Mouse (Mus musculus) megakaryocyte, embryonic 14.5 days (primary cell): ENCODE data around the gene Wdpcp. TPM values are rescaled to one million over a fixed set of nuclear protein-coding genes. Genes with fewer than 3 reads are reported as not detected.

ENCODE experiments used
- H3K27me3 ChIP-seq: replicated peaks from 2 replicates; pipeline ENCODE3; 2012; ENCODE audit warnings: inconsistent platforms
- H3K36me3 ChIP-seq: replicated peaks from 2 replicates; pipeline ENCODE3; 2012; ENCODE audit warnings: low read length, inconsistent platforms, mixed read lengths
- H3K4me1 ChIP-seq: 2 replicates; pipeline ENCODE4 v1.6.1; 2012; ENCODE audit warnings: inconsistent platforms
- H3K4me3 ChIP-seq: replicated peaks from 2 replicates; pipeline ENCODE3; 2012; ENCODE audit warnings: moderate library complexity, mild to moderate bottlenecking, inconsistent platforms
- H3K9me3 ChIP-seq: 2 replicates; pipeline ENCODE4 v1.6.1; 2012; ENCODE audit warnings: inconsistent platforms
- FLI1 ChIP-seq: IDR thresholded peaks from 2 replicates; pipeline ENCODE4 v1.6.1; 2012; ENCODE audit warnings: low read length, inconsistent platforms, mixed read lengths
- GATA1 ChIP-seq: IDR thresholded peaks from 3 replicates; pipeline ENCODE4 v1.6.1; 2012; ENCODE audit warnings: mixed read lengths, low read length, inconsistent platforms, borderline replicate concordance
- polyA plus RNA-seq: library from polyadenylated mRNA; stranded (reverse); fragments of >175 nt; gene quantifications from 2 replicates; pipeline ENCODE4 v1.2.3, GENCODE M21; 2012; ENCODE audit warnings: low replicate concordance; ENCODE audit not compliant: insufficient read depth

Wdpcp gene
- polyA plus RNA-seq, 1 experiment = 0.32 TPM

DNA sequence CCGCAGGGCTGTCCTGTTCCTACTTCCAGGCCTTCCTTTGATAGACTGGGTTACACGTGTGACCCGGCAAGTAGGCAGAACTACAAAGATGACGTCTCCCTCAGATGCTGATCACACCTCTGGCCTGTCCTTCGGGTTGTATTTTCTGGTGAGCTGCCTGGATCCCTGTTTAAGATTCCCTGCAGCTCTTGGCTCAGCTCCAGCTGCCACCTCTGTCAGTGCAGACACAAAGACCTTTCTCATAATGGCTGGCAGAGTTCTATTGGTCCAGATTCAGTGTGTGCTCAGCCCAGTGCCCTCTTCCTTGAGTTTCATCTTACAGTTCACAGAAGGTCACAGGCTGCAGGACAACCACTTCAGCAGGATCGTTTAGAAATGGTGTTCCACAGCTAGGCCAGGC lies 292.0 kb downstream of the Wdpcp start:
- TF ChIP-seq GATA1 = no peak
- no peak for TF ChIP-seq FLI1
- H3K9me3 ChIP-seq = 0 out of 2 replicates have a peak, but pooled peaks cover 8% of the 10 kb centered on the region
- H3K36me3 ChIP-seq = no peaks in the 10 kb centered on the region
- no peaks in the 10 kb centered on the region for H3K4me1 ChIP-seq
- no peak overlapping the region for H3K4me3 ChIP-seq
- H3K27me3 ChIP-seq = no peaks in the 10 kb centered on the region

DNA sequence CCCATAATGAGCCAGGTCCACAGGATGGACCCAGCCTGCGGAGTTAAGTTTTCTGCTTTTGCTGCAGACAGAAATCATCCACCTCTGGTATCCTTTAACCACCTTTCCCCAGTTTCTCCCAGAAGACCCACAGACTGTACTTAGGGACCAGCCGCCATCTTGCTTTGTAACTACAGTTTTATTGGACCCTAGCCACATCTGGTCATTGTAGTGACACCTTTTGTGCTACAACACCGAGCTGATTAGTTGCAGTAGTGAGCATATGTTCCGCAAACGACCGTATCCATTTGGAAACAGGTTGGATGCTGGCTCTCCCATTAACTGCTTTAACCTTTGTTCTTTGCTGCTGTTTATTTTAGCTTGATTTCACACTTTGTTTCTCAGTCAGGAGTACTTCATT lies 292.5 kb downstream of the Wdpcp start:
- 0 out of 2 replicates have a peak, but pooled peaks cover 8% of the 10 kb centered on the region for H3K9me3 ChIP-seq
- TF ChIP-seq GATA1 (no peak), FLI1 (no peak)
- no peaks in the 10 kb centered on the region for H3K27me3 ChIP-seq
- no peaks in the 10 kb centered on the region for H3K36me3 ChIP-seq
- no peaks in the 10 kb centered on the region for H3K4me1 ChIP-seq
- no peak overlapping the region for H3K4me3 ChIP-seq

DNA sequence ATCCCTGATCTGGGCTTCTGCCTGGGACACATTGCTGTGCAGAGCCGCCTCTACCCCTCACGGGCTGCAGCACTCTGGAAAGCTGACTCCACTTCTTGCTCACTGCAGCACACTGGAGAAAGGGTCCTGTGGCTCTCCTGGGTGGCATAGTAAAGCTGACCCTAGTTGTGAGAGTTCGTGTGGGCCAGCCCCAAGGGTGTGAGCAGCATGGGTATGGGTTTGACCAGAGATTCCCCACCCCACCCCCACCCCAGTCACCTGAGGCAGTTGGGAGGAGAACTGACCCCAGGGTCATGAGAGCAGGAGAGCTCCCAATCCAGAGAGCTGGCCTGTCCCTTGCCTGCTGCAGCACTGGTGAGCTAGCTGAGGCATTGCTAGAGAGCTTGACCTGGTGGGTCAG lies 296.6 kb downstream of the Wdpcp start:
- no peak overlapping the region for H3K4me3 ChIP-seq
- H3K27me3 ChIP-seq = no peaks in the 10 kb centered on the region
- no peak for TF ChIP-seq GATA1
- no peak for TF ChIP-seq FLI1

DNA sequence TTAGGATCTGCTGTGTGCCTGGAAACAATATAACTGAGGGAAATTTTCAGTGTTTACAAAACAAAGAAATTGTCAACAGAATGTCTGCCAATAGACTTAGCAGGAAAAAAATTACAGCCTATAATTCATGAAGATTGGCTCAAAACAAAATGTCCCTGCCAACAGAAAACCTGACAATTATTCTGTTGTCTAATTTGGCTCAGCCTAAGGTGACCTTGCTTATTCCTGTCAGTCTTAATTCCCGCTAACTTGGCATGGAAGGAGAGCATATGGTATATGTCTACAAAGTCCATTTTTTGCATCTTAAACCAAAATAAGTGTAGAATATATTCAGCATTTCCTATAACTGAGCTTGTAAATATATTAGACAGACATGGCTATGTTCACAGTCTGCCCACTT lies 298.8 kb downstream of the Wdpcp start:
- Histone ChIP-seq H3K4me1 (no peaks in the 10 kb centered on the region), H3K27me3 (no peaks in the 10 kb centered on the region), H3K4me3 (no peak overlapping the region), H3K9me3 (0 out of 2 replicates have a peak, but pooled peaks cover 5% of the 10 kb centered on the region), H3K36me3 (no peaks in the 10 kb centered on the region)
- TF ChIP-seq FLI1 (no peak), GATA1 (no peak)

More for the DNA sequence above, 296.6 kb downstream of the Wdpcp start:
- H3K9me3 ChIP-seq = 0 out of 2 replicates have a peak, but pooled peaks cover 8% of the 10 kb centered on the region
- H3K36me3 ChIP-seq = no peaks in the 10 kb centered on the region
- no peaks in the 10 kb centered on the region for H3K4me1 ChIP-seq

DNA sequence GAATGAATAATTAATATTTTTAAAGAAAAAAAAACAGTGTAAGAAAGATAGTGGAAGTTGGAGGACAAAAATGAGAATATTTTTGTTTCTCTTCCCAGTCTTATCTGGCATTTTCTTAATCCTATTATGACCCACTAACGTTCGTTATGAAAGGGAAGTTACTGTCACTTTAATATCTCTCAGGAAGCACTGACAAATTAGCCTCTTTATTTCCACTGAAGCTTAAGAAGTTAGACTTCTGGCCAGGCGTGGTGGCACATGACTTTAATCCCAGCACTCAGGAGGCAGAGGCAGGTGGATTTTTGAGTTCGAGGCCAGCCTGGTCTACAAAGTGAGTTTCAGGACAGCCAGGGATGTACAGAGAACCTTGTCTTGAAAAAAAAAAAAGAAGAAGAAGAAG lies 299.7 kb downstream of the Wdpcp start:
- no peaks in the 10 kb centered on the region for H3K27me3 ChIP-seq
- H3K4me1 ChIP-seq = no peaks in the 10 kb centered on the region
- no peaks in the 10 kb centered on the region for H3K36me3 ChIP-seq
- TF ChIP-seq FLI1 (no peak), GATA1 (no peak)
- no peak overlapping the region for H3K4me3 ChIP-seq
- H3K9me3 ChIP-seq = 0 out of 2 replicates have a peak, but pooled peaks cover 5% of the 10 kb centered on the region

DNA sequence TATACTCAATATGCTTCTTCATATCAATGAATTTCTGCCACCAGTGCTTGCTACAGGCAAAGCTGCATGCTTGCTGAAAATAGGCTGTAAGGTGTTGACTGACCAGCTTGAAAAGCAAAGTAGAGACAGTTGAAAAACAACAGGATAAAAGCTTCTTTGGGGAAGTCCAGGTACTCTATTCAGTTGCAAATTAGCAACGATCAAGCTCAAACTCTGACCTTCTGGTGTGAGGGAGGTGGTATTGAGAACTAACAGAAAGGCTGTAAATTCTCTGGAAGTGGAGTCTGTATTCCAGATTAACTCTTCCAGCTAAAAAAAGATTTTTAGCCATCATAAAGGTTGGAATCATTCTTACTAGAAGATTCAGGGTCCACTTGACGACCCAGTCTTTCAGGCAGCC lies 303.0 kb downstream of the Wdpcp start:
- Histone ChIP-seq H3K9me3 (peaks cover 18% of the 10 kb centered on the region), H3K36me3 (no peaks in the 10 kb centered on the region), H3K27me3 (no peaks in the 10 kb centered on the region), H3K4me3 (no peak overlapping the region), H3K4me1 (no peaks in the 10 kb centered on the region)
- TF ChIP-seq FLI1 (no peak), GATA1 (no peak)

DNA sequence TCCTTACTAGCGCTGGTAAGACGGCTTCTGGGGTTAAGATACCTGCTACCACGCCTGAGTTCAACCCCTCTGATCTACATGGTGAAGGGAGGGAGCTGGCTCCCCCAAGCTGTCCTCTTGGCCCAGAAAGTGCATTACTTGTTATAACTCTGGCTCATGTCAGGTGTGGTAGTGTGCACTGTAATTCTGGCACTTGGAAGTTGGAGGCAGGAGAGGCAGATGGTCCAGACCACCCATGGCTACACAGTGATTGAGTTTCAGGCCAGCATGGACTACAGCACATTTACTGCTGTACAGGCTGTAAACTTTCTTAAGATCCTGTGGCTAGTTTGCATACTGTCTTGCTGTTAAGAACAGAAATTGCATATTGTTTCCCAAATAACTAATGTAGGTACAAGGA lies 322.7 kb downstream of the Wdpcp start:
- H3K27me3 ChIP-seq = no peaks in the 10 kb centered on the region
- no peaks in the 10 kb centered on the region for H3K36me3 ChIP-seq
- no peaks in the 10 kb centered on the region for H3K9me3 ChIP-seq
- no peaks in the 10 kb centered on the region for H3K4me1 ChIP-seq
- TF ChIP-seq GATA1 = no peak
- no peak overlapping the region for H3K4me3 ChIP-seq

DNA sequence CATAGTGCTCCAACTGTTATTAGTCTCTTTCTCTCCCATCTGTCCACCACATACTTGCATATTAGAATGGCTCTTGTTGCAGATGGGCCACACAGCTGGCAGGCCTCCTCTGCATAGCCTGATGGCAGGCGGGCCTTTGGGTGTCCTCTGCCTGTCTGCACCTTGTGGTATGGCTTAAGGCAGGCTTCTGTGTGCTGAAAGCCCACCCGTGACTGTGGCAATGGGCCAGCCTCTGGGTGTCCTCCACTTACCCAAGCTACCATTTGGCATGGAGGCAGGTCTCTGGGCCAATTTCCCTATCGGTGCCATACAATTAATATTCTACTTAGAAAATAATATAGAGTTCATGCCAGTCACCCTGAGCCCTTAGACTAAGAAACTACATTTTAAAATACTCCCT lies 350.5 kb downstream of the Wdpcp start:
- Histone ChIP-seq H3K4me1 (no peaks in the 10 kb centered on the region), H3K4me3 (no peak overlapping the region), H3K36me3 (no peaks in the 10 kb centered on the region), H3K9me3 (no peaks in the 10 kb centered on the region), H3K27me3 (no peaks in the 10 kb centered on the region)
- no peak for TF ChIP-seq FLI1

Other genes starting within 250 kb of the Wdpcp start
- gene Ugp2, start 201.0 kb upstream of the Wdpcp start, polyA plus RNA-seq = 3.3 and 7.8 TPM in 2 replicates
- 1.1 and 13.0 TPM in 2 replicates for gene Mdh1, start 132 bp downstream of the Wdpcp start, polyA plus RNA-seq